Mouse (Mus musculus) left cerebral cortex, postnatal 36 days (tissue): ENCODE measurements around the gene Pde8a. TPM values are rescaled to one million over a fixed set of nuclear protein-coding genes. Genes with fewer than 3 reads are reported as not detected.
"Not testable (repeated sequence)": the region's sequence is repeated elsewhere in the genome, so short reads cannot be mapped to it uniquely, and the experiment has no call there.

Experiments
- DNase-seq, 2 experiments: peaks; one replicate each; pipeline ENCODE4 v3.0.0; 2021 to 2022; ENCODE audit warnings: low spot score in 2 of 2, mixed read lengths in 1 of 2
- intact Hi-C: fragments of 180-260 bp; cut with DNase I; formaldehyde crosslinking; loops from one replicate; pipeline ENCODE4 v1.15.1; 2025
- total RNA-seq, 2 experiments: library from RNA; stranded (reverse); gene quantifications; 2 replicates each; pipeline ENCODE4 v1.2.3; 2021

Pde8a gene
- 1 to 10 TPM; 6.6 to 8.2 TPM for total RNA-seq

DNA sequence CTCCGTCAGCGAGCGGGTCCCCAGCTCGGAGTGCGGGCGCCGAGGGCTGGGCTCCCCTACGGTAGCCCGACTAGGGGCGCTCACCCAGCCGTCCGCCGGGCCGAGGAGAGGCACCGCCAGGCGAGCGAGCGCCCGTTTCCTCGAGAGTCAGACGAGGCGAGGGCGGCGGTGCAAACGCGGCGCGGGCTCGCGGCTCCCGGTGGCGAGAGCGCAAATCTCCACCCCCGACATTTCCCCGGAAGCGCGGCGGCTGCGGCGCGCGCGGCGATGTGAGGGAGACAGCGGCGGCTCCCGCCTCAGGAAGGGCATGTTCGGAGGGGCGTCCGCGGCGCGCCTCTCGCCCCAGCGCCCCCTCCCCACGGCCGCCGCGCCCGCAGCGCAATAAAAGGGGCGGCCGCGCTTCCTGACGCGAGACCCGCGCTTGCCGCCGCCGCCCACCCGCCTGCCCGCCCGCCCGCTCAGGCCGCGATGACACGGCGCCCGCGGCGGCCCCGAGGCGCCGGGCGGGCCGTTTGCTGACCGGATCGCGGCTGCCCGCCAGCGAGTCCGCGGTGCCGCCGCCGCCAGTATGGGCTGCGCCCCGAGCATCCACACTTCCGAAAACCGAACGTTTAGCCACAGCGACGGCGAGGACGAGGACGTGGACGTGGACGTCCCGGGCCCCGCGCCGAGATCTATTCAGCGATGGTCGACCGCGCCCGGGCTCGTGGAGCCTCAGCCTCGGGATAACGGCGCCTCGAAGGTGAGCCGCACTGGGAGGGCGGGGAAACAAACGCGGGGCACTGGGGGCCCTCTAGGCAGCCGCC lies at the start of gene Pde8a:
Gene Pde8a (plus strand): TSS at position 250 of the 806 bp plus-strand sequence.
- DNase-seq, result no peak
- intact Hi-C loops, result loop anchor here (2.0 kb wide), 1 partner anchor 131 kb away; the partner anchor contains the start of gene Rps17

DNA sequence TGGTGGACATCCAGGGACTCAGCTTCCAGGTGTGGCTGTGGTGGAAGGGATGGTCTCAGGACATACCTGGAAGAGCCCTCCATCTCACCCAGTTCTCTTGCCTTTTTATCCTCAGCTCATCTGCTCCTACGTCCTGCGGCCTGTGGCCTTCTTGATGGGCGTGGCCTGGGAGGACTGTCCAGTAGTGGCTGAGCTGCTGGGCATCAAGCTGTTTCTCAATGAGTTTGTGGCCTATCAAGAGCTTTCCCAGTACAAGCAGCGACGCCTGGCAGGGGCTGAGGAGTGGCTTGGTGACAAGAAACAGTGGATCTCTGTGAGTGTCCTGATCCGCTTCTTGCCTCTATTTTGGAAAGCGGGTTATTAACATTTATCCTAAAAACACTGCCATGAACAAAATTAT lies 49.0 kb upstream of the Pde8a start:
- intact Hi-C loops, result loop anchor here (10.0 kb wide), 1 partner anchor 610 kb away; no protein-coding TSS in a partner anchor
- no peak for DNase-seq

DNA sequence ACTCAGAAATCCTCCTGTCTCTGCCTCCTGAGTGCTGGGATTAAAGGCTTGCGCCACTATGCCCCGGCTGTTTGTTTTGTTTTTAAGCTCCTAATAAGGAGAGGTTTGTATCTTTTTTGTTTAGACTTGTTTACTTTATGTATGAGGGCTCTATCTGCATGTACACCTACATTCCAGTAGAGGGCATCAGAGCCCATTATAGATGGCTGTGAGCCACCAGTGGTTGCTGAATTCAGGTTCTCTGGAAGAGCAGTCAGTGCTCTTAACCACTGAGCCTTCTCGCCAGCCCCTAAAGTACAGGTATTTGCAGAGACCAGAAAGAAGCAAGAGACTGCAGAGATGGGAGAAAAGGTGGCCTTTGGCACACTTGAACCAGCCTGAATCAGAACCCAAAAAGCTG lies 46.3 kb upstream of the Pde8a start:
- peak in 1 of 2 experiments; percentile 16 for DNase-seq
- intact Hi-C loops, result loop anchor here (2.0 to 10.0 kb wide), 3 partner anchors 155 to 608 kb away; no protein-coding TSS in a partner anchor

GRCm38 (mm10) chr7:81169351-81169750 lies 44.0 kb upstream of the Pde8a start:
- intact Hi-C loops, result loop anchor here (5.0 to 10.0 kb wide), 2 partner anchors 153 to 605 kb away; no protein-coding TSS in a partner anchor
- DNase-seq, result no peak

GRCm38 (mm10) chr7:81173931-81174330 lies 39.5 kb upstream of the Pde8a start:
- intact Hi-C loops, result no loop called here
- no peak for DNase-seq

GRCm38 (mm10) chr7:81174654-81175053 lies 38.7 kb upstream of the Pde8a start:
- intact Hi-C loops, result no loop called here
- DNase-seq, result no peak

- no peak for DNase-seq
- intact Hi-C loops, result no loop called here
Measured at GRCm38 (mm10) chr7:81176187-81176769, 37.1 kb upstream of the Pde8a start.

- DNase-seq, result peak; percentile 16 to 38
- intact Hi-C loops, result no loop called here
Measured at GRCm38 (mm10) chr7:81179494-81179893, 33.9 kb upstream of the Pde8a start.

DNA sequence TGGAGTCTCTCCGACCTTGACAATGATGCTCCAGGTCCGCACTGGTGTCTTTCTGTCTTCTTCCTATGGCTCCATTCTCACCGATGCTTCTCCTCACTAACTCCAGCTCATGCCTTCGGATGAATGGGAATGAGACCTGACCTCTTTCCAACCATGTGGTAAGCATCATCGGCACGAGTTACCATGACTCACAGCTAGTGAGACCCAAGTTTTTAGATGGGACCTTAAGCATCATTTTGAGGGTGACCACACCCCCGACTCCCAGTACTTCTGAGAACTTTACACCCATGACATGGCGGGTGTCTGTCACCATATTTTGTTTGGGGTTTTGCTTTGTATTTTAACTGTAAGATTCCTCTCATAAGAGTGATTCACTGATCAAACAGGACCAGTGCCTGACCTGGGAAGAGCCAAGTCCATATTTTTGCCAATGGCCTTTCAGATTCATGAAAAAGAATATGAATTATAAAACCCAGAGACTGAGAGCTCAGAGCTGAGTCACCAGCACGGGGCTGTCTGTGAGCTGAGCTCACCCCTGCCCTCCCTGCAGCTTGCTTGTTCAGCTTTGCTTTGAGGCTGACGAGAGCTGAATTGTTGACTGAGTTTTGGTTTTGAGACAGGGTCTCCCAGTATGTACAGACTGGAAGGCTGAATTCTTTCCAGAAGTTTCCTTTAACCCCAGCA lies 30.8 kb upstream of the Pde8a start:
- no peak for DNase-seq
- intact Hi-C loops, result no loop called here

GRCm38 (mm10) chr7:81183181-81183580 lies 30.2 kb upstream of the Pde8a start:
- intact Hi-C loops, result no loop called here
- no peak for DNase-seq

DNA sequence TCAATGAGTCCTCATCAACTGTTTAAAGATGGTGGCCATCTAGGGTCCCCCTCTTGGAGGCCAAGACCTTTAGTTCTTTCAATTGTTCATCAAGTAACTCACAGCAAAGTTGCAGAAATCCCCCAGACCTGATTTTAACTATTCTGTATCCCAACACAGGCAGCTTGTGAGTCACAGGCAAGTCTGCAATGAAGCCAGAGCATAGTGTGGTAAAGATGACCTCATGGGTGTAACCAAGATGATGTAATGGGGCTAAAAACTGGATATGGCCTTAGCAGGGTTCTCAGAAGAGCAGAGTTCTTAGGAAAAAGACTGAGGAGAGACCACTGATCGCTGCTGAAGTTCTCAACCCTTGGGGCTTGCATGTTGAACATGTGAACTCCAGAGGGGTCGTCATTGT lies 29.3 kb upstream of the Pde8a start:
- DNase-seq, result no peak
- intact Hi-C loops, result no loop called here

DNA sequence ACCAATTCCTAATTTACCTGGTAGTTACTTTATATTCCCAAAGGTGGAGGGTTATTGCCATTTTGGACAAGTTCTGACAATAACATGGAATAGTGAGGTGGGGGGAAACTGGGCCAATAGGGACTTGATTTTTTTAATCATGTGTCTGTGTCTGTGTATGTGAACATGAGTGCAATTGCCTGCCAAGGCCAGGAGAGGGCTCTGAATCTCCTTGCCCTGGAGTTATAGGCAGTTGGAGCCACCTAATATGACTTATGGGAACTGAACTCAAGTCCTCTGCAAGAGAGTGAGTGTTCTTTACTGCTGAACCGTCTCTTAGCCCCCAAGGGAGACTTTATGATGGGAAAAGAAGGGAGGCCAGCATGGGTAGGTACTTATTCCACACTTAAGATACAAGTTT lies 28.7 kb upstream of the Pde8a start:
- intact Hi-C loops, result no loop called here
- DNase-seq, result no peak

DNA sequence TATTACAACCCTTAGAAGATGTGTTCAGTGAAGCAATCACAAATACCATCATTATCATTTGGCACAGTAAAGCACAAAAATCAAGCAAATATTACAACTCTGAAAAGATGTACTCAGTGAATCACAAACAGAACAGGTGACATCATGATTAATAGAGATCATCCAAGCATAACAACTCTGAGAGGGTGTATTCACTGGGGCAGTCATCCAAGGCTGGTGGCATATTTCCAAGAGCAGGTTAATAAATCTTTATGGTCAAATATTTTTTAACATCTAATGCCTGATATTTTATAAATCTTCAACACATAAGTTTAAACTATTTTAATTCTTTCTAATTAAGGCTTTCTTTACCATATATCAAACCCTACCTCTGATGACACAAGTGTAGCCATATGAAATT lies 27.4 kb upstream of the Pde8a start:
- DNase-seq, intact Hi-C loops: not testable (repeated sequence)

DNA sequence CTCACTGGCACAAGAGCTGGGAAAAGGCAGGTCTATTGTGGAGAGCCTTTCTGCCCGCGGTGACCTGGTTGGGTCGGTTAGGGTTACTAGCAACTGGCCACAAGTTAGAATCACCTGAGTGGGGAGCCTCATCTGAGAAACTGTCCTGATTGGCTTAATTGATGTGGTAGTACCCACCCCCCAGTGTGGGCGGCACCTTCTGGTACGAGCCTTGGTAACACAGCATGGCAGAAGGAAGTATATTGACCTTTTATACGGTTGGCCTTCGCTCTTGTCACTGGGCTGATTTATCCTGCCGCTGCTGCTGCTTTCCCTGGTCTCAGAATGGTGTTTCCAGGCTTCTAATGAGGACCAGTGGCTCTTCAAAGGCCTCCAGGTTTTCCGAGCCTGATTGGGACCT lies 24.2 kb upstream of the Pde8a start:
- intact Hi-C loops, result no loop called here
- no peak for DNase-seq

DNA sequence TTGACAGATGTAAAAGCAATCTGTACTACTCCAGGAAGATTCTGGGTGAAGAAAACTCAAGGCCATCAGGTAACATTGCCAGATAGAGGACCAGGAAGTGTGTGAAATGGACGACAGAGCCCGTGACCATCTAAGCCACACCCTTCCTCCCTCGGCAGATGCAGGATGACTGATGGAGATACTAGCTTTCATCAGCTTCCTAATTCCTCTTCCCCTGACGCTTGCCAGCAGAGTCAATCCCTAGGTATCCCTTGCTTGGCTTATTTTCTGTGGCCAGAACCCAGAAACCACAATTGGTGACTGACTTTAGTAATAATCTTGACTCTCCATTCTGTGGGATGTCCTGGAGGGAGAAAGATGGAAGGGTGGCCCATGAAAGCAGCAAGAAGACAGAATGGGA lies 17.9 kb upstream of the Pde8a start:
- intact Hi-C loops, result no loop called here
- no peak for DNase-seq

GRCm38 (mm10) chr7:81196796-81197195 lies 16.6 kb upstream of the Pde8a start:
- DNase-seq, result no peak
- intact Hi-C loops, result no loop called here

- intact Hi-C loops, result no loop called here
- no peak for DNase-seq
Measured at GRCm38 (mm10) chr7:81198538-81198937, 14.9 kb upstream of the Pde8a start.

DNA sequence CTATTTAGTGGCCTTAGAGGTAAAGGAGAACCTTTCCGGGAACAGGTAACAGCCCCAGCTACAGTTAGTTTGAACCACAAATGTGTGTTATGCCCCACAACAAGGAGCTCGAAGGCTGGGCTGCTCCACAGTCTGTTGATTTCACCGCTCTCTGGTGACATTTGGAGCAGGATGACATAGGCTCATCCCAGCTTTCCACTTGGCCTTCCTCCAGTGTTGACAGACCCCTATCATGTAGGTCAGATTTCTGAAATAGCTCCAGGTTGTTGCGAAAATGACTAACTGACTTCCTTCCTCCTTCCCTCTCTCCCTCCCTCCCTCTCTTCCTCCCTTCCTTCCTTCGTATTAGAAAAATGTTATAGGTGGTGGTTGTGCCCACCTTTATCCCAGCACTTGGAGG lies 14.3 kb upstream of the Pde8a start:
- intact Hi-C loops, result no loop called here
- DNase-seq, result no peak

GRCm38 (mm10) chr7:81199757-81200156 lies 13.6 kb upstream of the Pde8a start:
- DNase-seq, result no peak
- intact Hi-C loops, result no loop called here

DNA sequence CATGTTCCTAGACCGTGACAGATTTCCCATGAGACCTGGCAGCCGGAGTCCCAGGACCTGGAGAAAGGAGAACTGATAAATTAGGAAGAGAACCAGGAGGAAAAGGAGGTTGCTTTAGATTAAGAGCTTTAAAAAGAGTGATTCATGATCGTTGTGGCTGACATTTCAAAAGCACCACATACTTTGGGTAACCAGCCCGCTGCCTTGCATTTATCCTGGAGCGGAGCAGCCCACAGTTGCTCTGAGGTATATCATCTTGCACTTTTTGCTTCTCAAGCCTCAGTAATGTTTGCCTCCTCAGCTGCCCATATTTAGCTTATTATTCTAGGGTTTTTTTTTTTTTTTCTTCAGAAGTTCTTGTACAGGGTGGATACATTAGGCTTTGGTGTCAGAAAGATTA lies 11.0 kb upstream of the Pde8a start:
- no peak for DNase-seq
- intact Hi-C loops, result no loop called here

- intact Hi-C loops, DNase-seq: not testable (repeated sequence)
Measured at GRCm38 (mm10) chr7:81203576-81203975, 9.8 kb upstream of the Pde8a start.
